Mouse (Mus musculus): ENCODE measurements around the gene Fgfr2. TPM values are rescaled to one million over a fixed set of nuclear protein-coding genes. Genes with fewer than 3 reads are reported as not detected.

Fgfr2 gene
- polyA plus RNA-seq, 1 experiment from 2014 or later, result 169 TPM

DNA sequence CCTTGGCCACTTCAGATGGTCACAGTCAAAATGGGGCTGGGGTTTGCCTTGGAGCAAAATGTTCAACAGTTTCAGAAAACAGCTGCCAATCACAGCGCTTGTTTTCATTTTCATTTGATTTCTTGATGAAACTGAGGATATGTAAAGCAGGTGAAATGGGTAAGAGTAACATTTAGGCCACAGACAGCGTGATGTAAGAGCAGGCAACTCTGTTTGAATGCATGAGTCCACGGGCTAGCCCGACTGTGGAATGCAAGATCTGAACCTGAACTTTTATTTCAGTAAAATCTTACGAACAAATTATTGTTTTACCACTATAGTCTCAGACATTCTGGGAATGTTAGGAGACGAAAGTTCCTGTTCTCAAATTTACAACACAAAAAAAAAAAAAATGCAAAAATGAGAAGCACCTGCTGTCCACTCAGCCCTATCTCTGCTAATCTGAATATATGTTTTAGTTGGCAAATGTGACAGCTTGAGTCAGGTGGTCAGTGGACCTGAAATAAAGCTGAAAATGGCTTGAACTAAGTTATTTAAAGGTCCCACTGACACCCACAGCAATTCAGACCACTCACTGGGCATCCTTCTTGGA, 362.5 kb downstream of the Fgfr2 start:
- no peak for ATAC-seq (ENCODE audit: insufficient number of reproducible peaks, insufficient read depth, low FRiP score, low read depth)
- H3K4me3 ChIP-seq (ENCODE audit: low read depth, low read length), result no peak overlapping the region

DNA sequence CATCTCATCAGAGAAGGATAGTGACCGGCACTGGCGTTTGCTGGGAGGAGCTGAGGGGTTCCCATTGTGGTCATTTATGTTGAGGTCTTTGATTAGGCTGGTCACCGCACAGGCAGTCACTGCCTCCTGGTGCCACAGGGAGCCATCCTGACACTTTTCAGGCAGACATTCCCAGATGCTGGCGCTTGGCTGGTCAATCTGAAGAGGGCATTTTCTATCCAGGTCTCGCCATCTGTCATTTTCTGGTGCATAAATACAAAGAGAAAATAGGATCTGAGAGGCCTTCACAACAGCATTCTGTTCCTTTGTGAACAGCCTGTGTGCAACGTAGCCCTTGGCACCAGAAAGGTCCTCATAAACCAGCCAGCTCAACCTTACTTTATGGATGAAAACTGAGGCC, 363.2 kb downstream of the Fgfr2 start:
- no peak for ATAC-seq (ENCODE audit: insufficient number of reproducible peaks, insufficient read depth, low FRiP score, low read depth)
- H3K4me1 ChIP-seq (ENCODE audit: control insufficient read depth, insufficient read depth, low read length), result peaks cover under 1% of the 10 kb centered on the region; the same call in 1 of the 2 replicates
- no peak overlapping the region for H3K27ac ChIP-seq (ENCODE audit: low read length)
- no peaks in the 10 kb centered on the region for H3K27me3 ChIP-seq (ENCODE audit: control insufficient read depth, insufficient read depth, low read length)
- no peak overlapping the region for H3K4me2 ChIP-seq (replicated peaks; ENCODE audit: low read depth, low read length)
- no peaks in the 10 kb centered on the region for H3K9me3 ChIP-seq (ENCODE audit: control insufficient read depth, low read depth, low read length)
- H3K9ac ChIP-seq (replicated peaks; ENCODE audit: low read depth, low read length), result no peak overlapping the region
- H3K36me3 ChIP-seq (ENCODE audit: control insufficient read depth, insufficient read depth, low read length), result peaks cover 23% of the 10 kb centered on the region
- H3K4me3 ChIP-seq (ENCODE audit: low read depth, low read length), result no peak overlapping the region
- WGBS, result 97% methylated on average over 6 of the region's 6 CpGs

More for the DNA sequence above, 362.5 kb downstream of the Fgfr2 start:
- no peak overlapping the region for H3K9ac ChIP-seq (replicated peaks; ENCODE audit: low read depth, low read length)
- WGBS, result 94% methylated on average over 6 of the region's 6 CpGs
- peaks cover 23% of the 10 kb centered on the region for H3K36me3 ChIP-seq (ENCODE audit: control insufficient read depth, insufficient read depth, low read length)
- no peaks in the 10 kb centered on the region for H3K27me3 ChIP-seq (ENCODE audit: control insufficient read depth, insufficient read depth, low read length)
- no peak overlapping the region for H3K27ac ChIP-seq (ENCODE audit: low read length)
- H3K4me1 ChIP-seq (ENCODE audit: control insufficient read depth, insufficient read depth, low read length), result no peaks in the 10 kb centered on the region
- H3K9me3 ChIP-seq (ENCODE audit: control insufficient read depth, low read depth, low read length), result no peaks in the 10 kb centered on the region
- H3K4me2 ChIP-seq (replicated peaks; ENCODE audit: low read depth, low read length), result no peak overlapping the region

DNA sequence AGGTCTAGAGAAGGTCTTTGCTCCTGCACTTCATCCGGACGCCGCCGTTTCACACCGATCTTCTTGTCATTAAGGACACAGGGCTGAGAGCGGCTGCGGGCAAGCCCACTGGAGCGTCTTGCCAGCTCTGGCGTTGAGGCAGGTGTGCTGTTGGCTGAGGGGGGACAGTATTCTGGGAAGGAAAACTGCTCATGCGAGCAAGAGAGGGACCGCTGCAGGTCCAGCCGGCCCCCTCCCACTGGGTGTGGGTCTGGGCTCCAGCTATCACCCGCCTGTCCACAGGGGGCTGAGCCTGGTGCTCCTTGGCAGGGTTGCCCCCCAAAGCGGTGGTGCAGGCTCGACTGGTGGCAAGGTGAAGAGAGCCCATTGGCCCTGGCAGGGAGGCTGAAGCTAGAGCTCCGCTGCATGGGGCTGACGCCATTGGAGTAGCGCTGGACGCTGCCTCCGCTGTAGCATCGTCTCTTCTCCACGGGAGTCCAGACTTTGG, 363.7 kb downstream of the Fgfr2 start:
- Histone ChIP-seq H3K4me3 (ENCODE audit: low read depth, low read length) (no peak overlapping the region), H3K36me3 (ENCODE audit: control insufficient read depth, insufficient read depth, low read length) (peaks cover 23% of the 10 kb centered on the region), H3K9ac (replicated peaks; ENCODE audit: low read depth, low read length) (no peak overlapping the region), H3K9me3 (ENCODE audit: control insufficient read depth, low read depth, low read length) (no peaks in the 10 kb centered on the region), H3K4me1 (ENCODE audit: control insufficient read depth, insufficient read depth, low read length) (peaks cover 5% of the 10 kb centered on the region; the same call in 1 of the 2 replicates), H3K4me2 (replicated peaks; ENCODE audit: low read depth, low read length) (no peak overlapping the region), H3K27me3 (ENCODE audit: control insufficient read depth, insufficient read depth, low read length) (no peaks in the 10 kb centered on the region), H3K27ac (ENCODE audit: low read length) (no peak overlapping the region)
- no peak for ATAC-seq (ENCODE audit: insufficient number of reproducible peaks, insufficient read depth, low FRiP score, low read depth)
- 93% methylated on average over 22 of the region's 22 CpGs for WGBS

DNA sequence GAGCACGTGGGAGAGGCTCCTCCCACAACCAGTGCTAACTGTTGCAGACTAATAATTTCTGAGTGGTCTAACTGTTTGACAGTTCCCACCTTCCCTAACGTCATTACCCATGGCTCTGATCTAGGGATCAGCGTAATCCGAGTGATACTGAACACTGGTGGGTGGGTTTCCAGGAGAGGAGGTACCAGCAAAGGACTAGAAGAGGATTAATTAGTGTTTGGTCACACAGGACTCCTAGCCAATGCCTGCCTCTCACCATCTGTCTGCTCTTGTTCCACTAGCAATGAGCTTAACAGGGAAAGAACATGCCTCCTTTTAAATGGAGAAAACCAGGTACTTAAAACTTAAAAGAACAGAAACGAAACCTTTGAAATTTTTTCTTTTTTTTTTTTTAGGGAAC, 364.3 kb downstream of the Fgfr2 start:
- Histone ChIP-seq H3K9ac (replicated peaks; ENCODE audit: low read depth, low read length) (no peak overlapping the region), H3K27me3 (ENCODE audit: control insufficient read depth, insufficient read depth, low read length) (no peaks in the 10 kb centered on the region), H3K27ac (ENCODE audit: low read length) (no peak overlapping the region), H3K36me3 (ENCODE audit: control insufficient read depth, insufficient read depth, low read length) (peaks cover 23% of the 10 kb centered on the region), H3K4me2 (replicated peaks; ENCODE audit: low read depth, low read length) (no peak overlapping the region), H3K4me3 (ENCODE audit: low read depth, low read length) (no peak overlapping the region), H3K4me1 (ENCODE audit: control insufficient read depth, insufficient read depth, low read length) (peaks cover 10% of the 10 kb centered on the region), H3K9me3 (ENCODE audit: control insufficient read depth, low read depth, low read length) (no peaks in the 10 kb centered on the region)
- no peak for ATAC-seq (ENCODE audit: insufficient number of reproducible peaks, insufficient read depth, low FRiP score, low read depth)
- WGBS, result 66% methylated on average over 5 of the region's 5 CpGs

DNA sequence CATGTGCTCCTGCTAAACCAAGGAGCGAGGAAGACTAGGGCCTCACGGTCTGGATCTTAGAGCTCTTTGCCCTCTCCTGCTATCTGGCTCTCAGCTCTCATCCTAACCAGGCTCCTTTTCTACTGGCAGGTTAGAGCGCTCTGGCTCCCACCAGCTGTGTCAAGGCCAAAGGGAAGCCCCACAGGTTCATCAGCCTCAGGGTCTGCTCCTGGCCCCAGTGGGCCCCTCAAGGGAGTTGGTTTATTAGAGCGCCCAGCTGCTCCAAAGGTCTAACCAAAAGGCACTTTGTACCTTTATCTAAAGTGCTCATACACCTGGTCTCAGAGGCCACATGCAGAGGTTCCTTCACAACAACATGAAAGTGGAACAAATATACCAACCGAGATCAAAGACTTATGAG, 366.8 kb downstream of the Fgfr2 start:
- Histone ChIP-seq H3K9me3 (ENCODE audit: control insufficient read depth, low read depth, low read length) (no peaks in the 10 kb centered on the region), H3K27me3 (ENCODE audit: control insufficient read depth, insufficient read depth, low read length) (no peaks in the 10 kb centered on the region), H3K4me3 (ENCODE audit: low read depth, low read length) (no peak overlapping the region), H3K4me1 (ENCODE audit: control insufficient read depth, insufficient read depth, low read length) (peaks cover 12% of the 10 kb centered on the region), H3K4me2 (replicated peaks; ENCODE audit: low read depth, low read length) (no peak overlapping the region), H3K36me3 (ENCODE audit: control insufficient read depth, insufficient read depth, low read length) (peaks cover 23% of the 10 kb centered on the region), H3K27ac (ENCODE audit: low read length) (no peak overlapping the region), H3K9ac (replicated peaks; ENCODE audit: low read depth, low read length) (no peak overlapping the region)
- no peak for ATAC-seq (ENCODE audit: insufficient number of reproducible peaks, insufficient read depth, low FRiP score, low read depth)
- WGBS, result 90% methylated on average over 5 of the region's 5 CpGs

DNA sequence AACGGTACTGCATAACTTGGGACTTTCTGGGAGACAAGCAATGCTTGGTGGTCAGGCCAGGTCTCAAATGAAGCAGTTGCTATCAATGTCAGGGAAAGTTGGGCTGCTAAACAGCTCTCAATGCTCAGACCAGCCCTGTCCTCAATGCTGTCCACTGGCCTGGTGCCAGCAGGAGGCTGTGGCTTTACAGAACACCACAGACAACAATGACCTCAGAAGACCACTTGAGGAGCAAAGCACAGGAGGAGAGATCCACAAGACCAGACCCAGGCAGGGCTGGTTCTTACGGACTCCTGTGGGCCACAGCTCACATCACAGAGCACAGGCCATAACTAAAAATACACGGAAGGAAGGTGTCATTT, 368.8 kb downstream of the Fgfr2 start:
- H3K27me3 ChIP-seq (ENCODE audit: control insufficient read depth, insufficient read depth, low read length), result no peaks in the 10 kb centered on the region
- H3K36me3 ChIP-seq (ENCODE audit: control insufficient read depth, insufficient read depth, low read length), result peaks cover 19% of the 10 kb centered on the region
- no peaks in the 10 kb centered on the region for H3K9me3 ChIP-seq (ENCODE audit: control insufficient read depth, low read depth, low read length)
- peak overlapping the region; percentile 48; the same call in 1 of the 2 replicates for H3K27ac ChIP-seq (ENCODE audit: low read length)
- no peak for ATAC-seq (ENCODE audit: insufficient number of reproducible peaks, insufficient read depth, low FRiP score, low read depth)
- H3K4me1 ChIP-seq (ENCODE audit: control insufficient read depth, insufficient read depth, low read length), result peaks cover 12% of the 10 kb centered on the region
- no peak overlapping the region for H3K4me3 ChIP-seq (ENCODE audit: low read depth, low read length)
- no peak overlapping the region for H3K9ac ChIP-seq (replicated peaks; ENCODE audit: low read depth, low read length)
- no peak overlapping the region for H3K4me2 ChIP-seq (replicated peaks; ENCODE audit: low read depth, low read length)
- WGBS, result 58% methylated on average over 3 of the region's 3 CpGs

DNA sequence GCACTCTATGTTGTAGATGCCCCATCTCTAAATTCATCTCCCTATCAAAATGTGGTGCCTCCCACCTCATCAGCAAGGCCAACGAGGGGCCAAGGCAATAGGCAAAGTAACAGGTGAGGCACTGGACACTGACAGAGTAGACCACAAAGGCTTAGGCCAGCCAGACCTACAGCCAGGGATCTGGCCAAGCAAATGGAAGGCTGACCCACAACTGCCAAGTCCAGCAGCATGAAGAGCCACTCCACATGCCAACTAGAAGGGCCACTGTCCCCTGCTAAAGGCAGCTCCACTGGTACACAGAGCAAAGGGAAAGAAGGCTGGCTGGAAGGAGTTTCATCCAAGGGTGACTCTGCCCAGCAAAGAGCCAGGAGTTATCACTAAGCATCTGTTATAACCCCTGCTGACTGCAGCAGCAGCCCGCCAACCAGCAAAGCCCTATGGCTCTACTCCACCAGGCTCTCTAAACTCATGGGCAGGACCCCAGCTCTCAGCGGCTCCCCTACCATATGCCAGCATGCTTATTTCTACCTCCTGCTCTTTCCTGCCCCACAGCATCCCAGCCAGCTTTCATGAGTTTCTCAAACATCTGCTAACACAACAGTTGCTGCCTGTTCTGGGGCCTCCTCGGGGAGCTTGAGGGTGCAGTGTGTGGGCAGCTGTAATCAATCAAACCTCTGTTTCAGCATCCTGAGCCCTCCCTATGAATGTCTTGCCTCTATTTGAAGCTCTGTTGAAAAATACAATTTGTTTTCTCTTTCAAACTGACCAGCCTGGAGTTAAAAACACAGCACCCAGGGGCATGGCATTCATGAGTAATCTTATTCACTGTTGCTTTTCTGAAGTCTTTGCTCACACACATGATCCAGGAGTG, 369.4 kb downstream of the Fgfr2 start:
- no peak for ATAC-seq (ENCODE audit: insufficient number of reproducible peaks, insufficient read depth, low FRiP score, low read depth)
- H3K4me3 ChIP-seq (ENCODE audit: low read depth, low read length), result no peak overlapping the region
- H3K9me3 ChIP-seq (ENCODE audit: control insufficient read depth, low read depth, low read length), result no peaks in the 10 kb centered on the region
- peak overlapping the region; percentile 48; the same call in 1 of the 2 replicates for H3K27ac ChIP-seq (ENCODE audit: low read length)
- H3K4me2 ChIP-seq (replicated peaks; ENCODE audit: low read depth, low read length), result no peak overlapping the region
- H3K27me3 ChIP-seq (ENCODE audit: control insufficient read depth, insufficient read depth, low read length), result no peaks in the 10 kb centered on the region
- peaks cover 17% of the 10 kb centered on the region for H3K36me3 ChIP-seq (ENCODE audit: control insufficient read depth, insufficient read depth, low read length)
- 45% methylated on average over 4 of the region's 4 CpGs for WGBS
- peaks cover 12% of the 10 kb centered on the region for H3K4me1 ChIP-seq (ENCODE audit: control insufficient read depth, insufficient read depth, low read length)
- H3K9ac ChIP-seq (replicated peaks; ENCODE audit: low read depth, low read length), result no peak overlapping the region

DNA sequence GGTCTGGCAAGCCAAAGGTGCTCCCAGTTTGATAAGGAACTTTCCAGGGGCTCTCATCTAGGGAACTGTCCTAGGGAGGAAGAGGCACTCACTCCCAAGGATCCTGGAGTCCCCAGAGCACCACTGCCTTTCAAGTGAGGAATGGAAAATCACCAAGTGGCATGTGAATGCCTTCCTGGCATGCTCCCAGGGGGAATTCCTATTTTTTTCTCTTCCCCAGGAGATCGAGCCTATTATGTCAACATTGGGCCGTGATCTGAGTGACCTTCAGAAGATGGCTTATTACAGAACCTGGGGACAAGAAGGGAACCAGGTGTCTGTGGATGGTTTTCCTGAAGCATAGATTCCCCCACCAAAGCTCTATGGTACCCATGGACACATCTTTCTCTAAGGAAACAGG, 371.4 kb downstream of the Fgfr2 start:
- Histone ChIP-seq H3K36me3 (ENCODE audit: control insufficient read depth, insufficient read depth, low read length) (peaks cover 1% of the 10 kb centered on the region), H3K27ac (ENCODE audit: low read length) (no peak overlapping the region), H3K4me2 (replicated peaks; ENCODE audit: low read depth, low read length) (no peak overlapping the region), H3K9me3 (ENCODE audit: control insufficient read depth, low read depth, low read length) (no peaks in the 10 kb centered on the region), H3K4me3 (ENCODE audit: low read depth, low read length) (no peak overlapping the region), H3K4me1 (ENCODE audit: control insufficient read depth, insufficient read depth, low read length) (peaks cover 12% of the 10 kb centered on the region), H3K9ac (replicated peaks; ENCODE audit: low read depth, low read length) (no peak overlapping the region), H3K27me3 (ENCODE audit: control insufficient read depth, insufficient read depth, low read length) (no peaks in the 10 kb centered on the region)
- 50% methylated on average over 2 of the region's 2 CpGs for WGBS
- ATAC-seq (ENCODE audit: insufficient number of reproducible peaks, insufficient read depth, low FRiP score, low read depth), result no peak

Measured in stomach, embryonic 14.5 days (tissue).